Mouse (Mus musculus): ENCODE data around the gene Gm5129.

Gm5129 gene

DNA sequence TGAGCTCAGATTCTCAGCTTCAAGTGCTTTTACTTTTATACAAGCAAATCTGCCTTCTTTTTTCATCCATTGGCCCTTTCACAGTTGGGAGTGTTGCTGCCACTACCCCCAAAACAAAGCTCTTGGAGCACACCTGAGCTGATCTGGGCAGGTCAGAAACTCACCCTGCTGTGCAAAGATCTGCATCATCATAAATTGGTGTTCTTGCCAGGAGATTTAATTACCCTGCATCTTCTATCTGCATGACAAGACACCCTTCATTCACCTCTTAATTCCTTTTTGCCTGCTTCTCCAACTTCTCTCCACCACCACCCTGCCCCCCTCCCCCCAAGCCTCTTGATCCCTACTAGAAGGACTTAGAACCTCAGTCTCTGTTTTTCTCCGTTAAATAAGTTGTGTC lies 14.6 kb downstream of the Gm5129 start:
- no peak for DNase-seq

DNA sequence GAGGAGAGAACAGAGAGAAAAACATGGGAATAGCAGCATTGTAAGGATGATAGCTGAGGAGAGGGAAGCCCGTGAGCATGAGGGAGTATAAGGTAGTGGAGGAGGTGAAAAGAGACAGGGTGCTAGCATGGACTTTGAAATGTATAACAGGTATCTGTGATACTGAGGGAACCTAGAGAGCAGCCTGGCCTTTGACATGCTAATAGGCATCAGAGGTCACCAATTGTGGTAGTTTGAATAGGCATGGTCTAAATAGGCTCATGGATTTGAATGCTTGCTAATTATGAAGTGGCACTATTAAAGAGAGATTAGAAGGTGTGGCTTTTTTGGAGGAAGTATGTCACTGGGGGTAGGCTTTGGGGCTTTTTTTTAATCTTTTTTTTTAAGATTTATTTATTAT lies 22.8 kb downstream of the Gm5129 start:
- no peak for DNase-seq

DNA sequence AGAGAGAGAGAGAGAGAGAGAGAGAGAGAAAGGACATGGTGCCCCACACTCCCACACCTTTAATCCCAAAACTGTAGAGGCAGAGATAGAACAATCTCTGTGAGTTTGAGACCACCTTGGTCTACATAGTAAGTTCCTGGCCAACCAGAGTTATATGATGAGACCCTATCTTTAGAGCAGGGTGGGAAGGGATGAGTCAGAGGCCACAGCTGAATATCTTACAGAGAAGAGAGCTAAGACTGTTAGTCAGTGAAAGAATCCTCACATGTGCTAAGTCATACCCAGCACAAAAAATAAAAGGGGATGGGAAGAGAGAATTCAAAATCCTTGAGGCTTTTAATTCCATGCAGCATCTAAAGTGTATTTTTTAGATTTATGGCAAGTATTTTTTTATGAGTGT lies 24.1 kb downstream of the Gm5129 start:
- DNase-seq: no peak

DNA sequence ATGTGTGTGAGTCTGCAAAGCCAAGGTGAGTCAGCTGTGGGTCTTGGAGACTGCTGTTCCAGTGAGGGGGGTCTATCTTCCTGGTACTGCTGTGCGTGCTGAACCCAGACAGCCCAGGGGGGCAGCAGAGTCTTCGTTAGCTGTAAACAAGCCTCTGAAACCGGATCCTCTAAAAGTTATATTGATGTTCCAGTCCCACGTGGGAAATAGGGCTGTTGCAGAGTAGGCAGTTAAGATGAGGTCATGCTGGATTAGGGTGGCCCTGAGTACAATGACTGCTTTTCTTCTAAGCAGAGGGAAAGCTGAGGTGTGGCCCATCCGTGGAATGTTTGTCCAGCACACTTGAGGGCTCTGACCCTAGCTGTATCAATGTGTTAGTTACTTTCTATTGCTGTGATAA lies 27.5 kb downstream of the Gm5129 start:
- DNase-seq: no peak

DNA sequence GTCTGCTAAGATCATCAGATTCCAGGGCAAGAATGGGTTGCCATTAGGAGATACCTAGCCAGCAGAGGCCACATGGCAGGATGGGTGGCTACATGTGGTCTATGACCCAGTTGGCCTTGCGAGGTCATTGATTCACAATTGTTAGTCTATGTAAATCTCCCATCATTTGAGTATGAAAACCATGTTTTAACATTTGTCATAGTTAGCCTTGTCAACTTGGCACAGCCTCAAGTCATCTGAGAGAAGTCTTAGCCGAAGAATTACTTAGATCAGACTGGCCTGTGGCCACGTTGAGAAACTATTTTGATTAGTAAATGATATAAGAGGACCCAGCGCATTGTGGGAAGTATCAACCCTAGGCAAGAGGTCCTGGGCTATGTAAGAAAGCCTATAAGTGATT lies 28.5 kb downstream of the Gm5129 start:
- no peak for DNase-seq

DNA sequence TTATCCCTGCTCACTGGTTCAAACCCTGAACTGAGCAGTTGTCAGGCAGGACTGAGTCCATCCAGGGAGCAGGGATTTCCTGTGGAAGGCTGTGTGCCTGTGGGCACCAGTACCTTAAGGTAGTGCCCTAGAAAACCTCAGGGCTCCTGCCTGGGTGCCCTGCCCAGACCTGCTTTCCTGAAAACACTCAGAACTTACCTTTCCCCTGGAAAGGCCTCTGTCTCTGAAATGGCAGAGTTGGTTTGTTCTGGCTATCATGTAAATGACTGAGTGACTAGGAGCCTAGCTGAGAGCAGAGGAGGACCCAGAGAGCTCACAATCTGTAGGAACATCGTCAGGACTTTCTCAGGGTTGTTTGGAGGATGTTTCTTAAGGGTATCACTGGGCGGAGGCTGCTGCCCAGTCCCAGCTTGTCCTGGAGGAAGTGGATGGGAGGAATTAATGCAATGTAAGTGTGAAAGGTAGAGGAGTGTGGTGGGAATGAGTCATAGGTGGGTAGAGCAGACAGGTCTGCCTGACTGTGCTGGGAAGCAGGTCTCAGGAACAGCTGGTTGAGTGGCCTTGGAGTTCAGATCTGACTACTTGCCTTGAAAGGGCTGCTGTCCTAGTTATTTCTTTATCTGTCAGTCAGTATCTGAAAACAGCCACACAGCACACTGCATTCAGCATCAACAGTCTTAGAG lies 36.1 kb downstream of the Gm5129 start:
- no peak for DNase-seq

DNA sequence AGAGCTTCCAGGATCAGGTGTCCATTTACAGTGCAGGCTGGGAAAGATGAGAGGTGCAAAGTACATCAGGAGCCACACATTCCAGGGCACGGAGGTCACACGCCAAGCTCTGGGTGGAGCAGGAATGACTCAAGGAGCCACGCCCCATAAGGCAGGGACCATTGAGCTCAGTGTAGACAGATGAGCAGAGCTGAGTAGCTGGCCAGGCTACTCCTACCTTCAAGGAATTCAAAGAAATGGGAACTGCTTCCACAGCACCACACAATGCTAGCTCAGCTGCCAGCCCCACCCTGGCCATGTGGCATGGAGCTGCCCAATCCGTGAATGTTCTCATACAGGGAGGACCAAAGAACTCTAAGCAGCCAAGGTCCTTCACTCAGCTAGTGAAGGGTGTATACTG lies 37.2 kb downstream of the Gm5129 start:
- peak; percentile 28 for DNase-seq

DNA sequence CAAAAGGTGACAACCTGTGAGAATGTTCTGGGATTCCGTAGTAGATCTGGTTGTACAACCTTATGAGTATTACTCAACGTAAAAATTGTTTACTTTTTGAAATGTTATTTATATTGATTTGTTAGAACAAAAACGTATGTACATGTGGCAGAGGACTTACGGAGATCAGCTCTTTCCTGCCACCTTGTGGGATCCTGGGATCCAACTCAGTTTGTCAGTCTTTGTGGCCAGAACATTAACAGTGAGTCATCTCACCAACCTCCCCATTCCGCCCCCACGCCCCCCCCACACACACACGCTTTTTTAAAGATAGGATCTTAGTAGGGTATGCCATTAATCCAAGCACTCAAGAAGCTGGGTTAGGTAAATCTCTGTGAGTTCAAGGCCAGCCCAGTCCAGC lies 47.4 kb downstream of the Gm5129 start:
- DNase-seq: no peak

DNA sequence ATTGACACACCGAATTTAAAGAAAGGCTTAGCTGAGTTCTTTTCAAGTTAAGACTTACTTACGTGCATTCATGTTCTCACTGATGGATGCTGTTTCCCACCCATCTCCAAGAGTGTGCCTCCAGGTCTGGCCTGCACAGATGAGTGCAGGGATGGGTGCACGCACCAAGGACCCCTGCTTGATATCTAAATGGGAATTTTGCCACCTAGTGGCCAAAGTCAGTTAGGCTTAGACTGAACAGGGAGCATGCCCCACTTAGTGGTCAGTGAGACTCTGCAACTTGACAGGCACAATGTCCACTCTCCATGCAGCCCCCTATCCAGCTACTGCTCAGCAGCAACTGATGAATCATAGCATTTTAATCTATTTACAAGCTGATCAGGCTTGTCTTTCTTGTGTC lies 48.1 kb downstream of the Gm5129 start:
- DNase-seq: peak; percentile 15
